Comparison of ENCODE assay signal across 8 mouse cellular contexts in the genomic region with DNA sequence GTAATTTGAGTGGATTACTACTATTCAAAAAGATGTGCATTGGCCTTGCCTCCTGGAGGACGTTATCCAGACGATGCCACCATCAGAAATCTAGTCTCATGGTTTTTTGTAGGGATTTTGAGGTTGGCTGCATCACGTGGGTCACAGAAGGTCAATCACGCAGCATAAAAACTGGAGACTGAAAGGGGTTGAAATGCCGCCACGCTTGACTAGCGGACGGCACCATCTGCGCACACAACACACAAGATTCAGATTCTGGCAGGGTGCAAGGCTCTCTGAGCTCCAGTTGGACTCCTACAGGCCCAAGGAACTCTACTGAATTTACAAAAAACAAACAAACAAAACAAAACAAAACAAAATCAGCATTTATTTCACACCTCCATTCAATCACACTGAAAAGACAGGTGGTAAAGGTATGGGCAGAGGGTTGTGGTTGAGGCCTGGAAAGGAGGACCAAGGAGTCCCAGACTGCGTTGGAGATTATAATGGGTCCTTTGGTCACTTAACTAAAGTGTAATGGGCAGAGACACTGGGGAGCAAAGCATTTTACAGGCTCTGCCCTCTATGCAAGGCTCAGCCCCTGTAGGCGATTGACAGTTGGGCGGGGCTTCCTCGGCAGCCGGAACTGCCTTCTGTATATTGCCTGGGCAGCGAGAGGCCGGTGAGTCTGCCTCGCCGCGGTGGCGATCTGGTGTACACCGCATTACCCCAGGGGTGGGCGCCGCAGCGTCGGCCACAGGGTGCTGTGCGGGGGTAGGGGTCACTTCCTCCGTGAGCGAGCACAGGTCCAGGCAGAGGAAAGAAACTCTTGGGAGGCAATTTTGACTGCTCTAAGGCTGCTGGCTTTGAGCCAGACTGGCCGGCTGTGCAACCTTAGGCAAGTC. TPM values are rescaled to one million over a fixed set of nuclear protein-coding genes. Genes with fewer than 3 reads are reported as not detected.
A peak's percentile ranks its signal among the peaks of the same experiment; 100 is the strongest.
DNase-seq lines count a peak whose midpoint lies in the region; ATAC-seq lines count a peak whose summit lies in the region.

No protein-coding gene starts in this region.

- H3K9ac ChIP-seq in forebrain, embryonic 14.5 days (ENCODE audit: low read length): peak overlapping the region; percentile 89
- peak overlapping the region; percentile 70 for H3K9ac ChIP-seq in lung, embryonic 16.5 days (ENCODE audit: low read length)

- ATAC-seq in forebrain, embryonic 14.5 days: peak; percentile 38
- ATAC-seq in hematopoietic stem cell, adult 5-6 weeks (replicated peaks in 1 of 2; ENCODE audit: insufficient read depth in 1 of 2, low FRiP score in 2 of 2, low TSS enrichment in 1 of 2, low read depth in 1 of 2, poor library complexity in 2 of 2, severe bottlenecking in 2 of 2): peak; percentile 58 to 59
- ATAC-seq in lung, embryonic 16.5 days (ENCODE audit: low read depth): peak; percentile 73

- peaks cover 35% of the 10 kb centered on the region for H3K36me3 ChIP-seq in forebrain, embryonic 14.5 days (ENCODE audit: control insufficient read depth, insufficient read depth, low read length)
- H3K36me3 ChIP-seq in lung, embryonic 16.5 days (ENCODE audit: control insufficient read depth, insufficient read depth, low read length): no peaks in the 10 kb centered on the region; the same call in 1 of the 2 replicates

- 14% methylated on average over 29 of the region's 29 CpGs for WGBS in forebrain, embryonic 14.5 days
- 26% methylated on average over 29 of the region's 29 CpGs for WGBS in lung, embryonic 16.5 days

- peak overlapping the region; percentile 98; the same call in 1 of the 2 replicates for H3K27ac ChIP-seq in forebrain, embryonic 14.5 days (ENCODE audit: low read depth, low read length)
- H3K27ac ChIP-seq in lung, embryonic 16.5 days (ENCODE audit: low read length): no peak overlapping the region

- peak overlapping the region; percentile 64 for H3K4me2 ChIP-seq in forebrain, embryonic 14.5 days (ENCODE audit: low read length)
- peak overlapping the region; percentile 84 for H3K4me2 ChIP-seq in lung, embryonic 16.5 days (ENCODE audit: low read depth, low read length)

- H3K27me3 ChIP-seq in forebrain, embryonic 14.5 days (replicated peaks; ENCODE audit: control insufficient read depth, insufficient read depth, low read length): no peaks in the 10 kb centered on the region
- H3K27me3 ChIP-seq in lung, embryonic 16.5 days (ENCODE audit: control insufficient read depth, insufficient read depth, low read depth, low read length): no peaks in the 10 kb centered on the region

- peak; percentile 54 for DNase-seq in MN1 (ENCODE audit: low spot score)
- peak; percentile 88 for DNase-seq in cerebellum, adult 11-12 months
- peak; percentile 74 for DNase-seq in forebrain, embryonic 14.5 days (ENCODE audit: low spot score)
- DNase-seq in layer of hippocampus, adult 8-10 months (ENCODE audit: low spot score in 2 of 2): peak; percentile 73
- DNase-seq in retina, embryonic 14.5 days (ENCODE audit: low spot score): peak; percentile 80
- peak; percentile 62 for DNase-seq in thymus, postnatal 25 days

- peak overlapping the region; percentile 61 for H3K4me3 ChIP-seq in forebrain, embryonic 14.5 days (ENCODE audit: low read depth, low read length)
- H3K4me3 ChIP-seq in lung, embryonic 16.5 days (ENCODE audit: low read length): peak overlapping the region; percentile 66

- peaks cover 15% of the 10 kb centered on the region for H3K4me1 ChIP-seq in forebrain, embryonic 14.5 days (ENCODE audit: control insufficient read depth, insufficient read depth, low read length)
- peaks cover 18% of the 10 kb centered on the region for H3K4me1 ChIP-seq in lung, embryonic 16.5 days (replicated peaks; ENCODE audit: control insufficient read depth, insufficient read depth, low read length)

- H3K9me3 ChIP-seq in forebrain, embryonic 14.5 days (replicated peaks; ENCODE audit: control insufficient read depth, low read length): no peaks in the 10 kb centered on the region
- no peaks in the 10 kb centered on the region for H3K9me3 ChIP-seq in lung, embryonic 16.5 days (ENCODE audit: control insufficient read depth, low read length)

RNA-seq across cellular contexts. Expression of gene Gng3, which starts 1.2 kb away (rescaled TPM):
- polyA plus RNA-seq in forebrain, embryonic 14.5 days (2014; fragmentation: Nextera tagmentation; extraction: Ambion mirVana): 346 and 353 TPM in 2 replicates
- 0.38 TPM in 1 of 2 replicates, not detected in the other for total RNA-seq in hematopoietic stem cell, adult 5-6 weeks (2017)
- 100 to 1,000 TPM; 125 to 148 (median 143) TPM for total RNA-seq in layer of hippocampus, adult 8-10 months (2022)
- 2.8 and 3.3 TPM in 2 replicates for polyA plus RNA-seq in lung, embryonic 16.5 days (2015; fragmentation: Nextera tagmentation; extraction: Ambion mirVana)

RNA-seq across cellular contexts. Expression of gene Bscl2, which starts 2.9 kb away (rescaled TPM):
- 66.0 and 77.8 TPM in 2 replicates for polyA plus RNA-seq in forebrain, embryonic 14.5 days (2014; fragmentation: Nextera tagmentation; extraction: Ambion mirVana)
- 49.6 and 52.7 TPM in 2 replicates for total RNA-seq in hematopoietic stem cell, adult 5-6 weeks (2017)
- 100 to 1,000 TPM in 3 of 4 experiments, 10 to 100 TPM in 1; 98.1 to 115 (median 106) TPM for total RNA-seq in layer of hippocampus, adult 8-10 months (2022)
- polyA plus RNA-seq in lung, embryonic 16.5 days (2015; fragmentation: Nextera tagmentation; extraction: Ambion mirVana): 54.1 and 54.6 TPM in 2 replicates

RNA-seq across cellular contexts. Expression of gene Lrrn4cl, which starts 10.4 kb away (rescaled TPM):
- 0.15 and 0.29 TPM in 2 replicates for polyA plus RNA-seq in forebrain, embryonic 14.5 days (2014; fragmentation: Nextera tagmentation; extraction: Ambion mirVana)
- total RNA-seq in hematopoietic stem cell, adult 5-6 weeks (2017): not detected in 2 replicates
- under 1 TPM; 0.45 to 0.74 (median 0.55) TPM for total RNA-seq in layer of hippocampus, adult 8-10 months (2022)
- 1.6 and 1.7 TPM in 2 replicates for polyA plus RNA-seq in lung, embryonic 16.5 days (2015; fragmentation: Nextera tagmentation; extraction: Ambion mirVana)

RNA-seq across cellular contexts. Expression of gene AC129217.1, which starts 10.6 kb away (rescaled TPM):
- polyA plus RNA-seq in forebrain, embryonic 14.5 days (2014; fragmentation: Nextera tagmentation; extraction: Ambion mirVana): not detected in 2 replicates
- not detected in 2 replicates for total RNA-seq in hematopoietic stem cell, adult 5-6 weeks (2017)
- not detected for total RNA-seq in layer of hippocampus, adult 8-10 months (2022)
- not detected in 2 replicates for polyA plus RNA-seq in lung, embryonic 16.5 days (2015; fragmentation: Nextera tagmentation; extraction: Ambion mirVana)

RNA-seq across cellular contexts. Expression of gene Hnrnpul2, which starts 20.3 kb away (rescaled TPM):
- 7.2 and 7.4 TPM in 2 replicates for polyA plus RNA-seq in forebrain, embryonic 14.5 days (2014; fragmentation: Nextera tagmentation; extraction: Ambion mirVana)
- total RNA-seq in hematopoietic stem cell, adult 5-6 weeks (2017): 67.9 and 104 TPM in 2 replicates
- total RNA-seq in layer of hippocampus, adult 8-10 months (2022): 100 to 1,000 TPM; 113 to 126 (median 120) TPM
- polyA plus RNA-seq in lung, embryonic 16.5 days (2015; fragmentation: Nextera tagmentation; extraction: Ambion mirVana): 4.4 and 5.0 TPM in 2 replicates

Comparison
In these comparisons a context has a peak if more than half of its experiments do, and no peak if none do; other contexts are left out.
1. RNA of gene Gng3, which starts 1.2 kb away (total RNA-seq): 125 to 148 TPM in layer of hippocampus, adult 8-10 months; 0.38 TPM in hematopoietic stem cell, adult 5-6 weeks; every median in the first group is over 10 times any median in the second.
2. Peak in every context shown above with its lines, with median percentiles within 50 percentile points of each other: DNase-seq and ATAC-seq.